Mouse (Mus musculus): ENCODE data around the gene Hk1.

- no peak for TF ChIP-seq CTCF (IDR thresholded peaks at IDR 0.05; ENCODE audit: low read depth, low read length)
- TF ChIP-seq POLR2A (IDR thresholded peaks at IDR 0.05; ENCODE audit: insufficient read depth, low read length), result no peak
These were observed 46.4 kb downstream of the Hk1 start for GRCm38 (mm10) chr10:62333269-62333668.

Data from ES-Bruce4 (cell line).